Mouse (Mus musculus) embryonic fibroblast, embryonic 13.5 days (primary cell): ENCODE data around the gene Rexo4.

Source experiments
- CTCF ChIP-seq: IDR thresholded peaks from 2 replicates; pipeline ENCODE4 v1.5.1; 2011; ENCODE audit warnings: mild to moderate bottlenecking, control low read depth, low read length, moderate library complexity, borderline replicate concordance; ENCODE audit not compliant: insufficient read depth
- POLR2A ChIP-seq: IDR thresholded peaks from 2 replicates; pipeline ENCODE4 v1.6.1; 2011; ENCODE audit warnings: low read depth, mild to moderate bottlenecking, control low read depth, low read length, moderate library complexity

- TF ChIP-seq POLR2A (peak; percentile 93), CTCF (no peak)
Measured at GRCm38 (mm10) chr2:26933304-26934055, 30.7 kb downstream of the Rexo4 start, which contains the start of the genes Surf4 and Stkld1.
